Mouse (Mus musculus) layer of hippocampus, adult 2 months (tissue): ENCODE measurements around the gene Rd3l. TPM values are rescaled to one million over a fixed set of nuclear protein-coding genes. Genes with fewer than 3 reads are reported as not detected.

ENCODE experiments used
- DNase-seq, 2 experiments: peaks; one replicate each; pipeline ENCODE4 v3.0.0; 2022; ENCODE audit warnings: low spot score in 2 of 2
- H3K27ac ChIP-seq: fragments of 200-600 bp; 2 replicates; pipeline ENCODE4 v1.8.1; 2022
- H3K4me3 ChIP-seq: fragments of 200-600 bp; 2 replicates; pipeline ENCODE4 v1.8.1; 2022; ENCODE audit warnings: mild to moderate bottlenecking
- CTCF ChIP-seq: fragments of 200-600 bp; conservative IDR thresholded peaks from 2 replicates; pipeline ENCODE4 v1.8.1; 2022; ENCODE audit warnings: antibody characterized with exemption, mild to moderate bottlenecking, moderate library complexity
- total RNA-seq, 2 experiments: library from RNA; stranded (reverse); gene quantifications; 2 replicates each; pipeline ENCODE4 v1.2.3; 2021

Rd3l gene
- total RNA-seq, 2 experiments from 2014 or later = not detected

GRCm38 (mm10) chr12:111986756-111987155 is 5.6 kb upstream of the Rd3l start:
- Histone ChIP-seq H3K27ac (no peak overlapping the region), H3K4me3 (no peak overlapping the region)
- no peak for TF ChIP-seq CTCF
- no peak for DNase-seq

GRCm38 (mm10) chr12:111983165-111983564 is 2.0 kb upstream of the Rd3l start:
- no peak overlapping the region for H3K4me3 ChIP-seq
- TF ChIP-seq CTCF = no peak
- no peak for DNase-seq
- no peak overlapping the region for H3K27ac ChIP-seq

- no peak for TF ChIP-seq CTCF
- H3K4me3 ChIP-seq = no peak overlapping the region
- H3K27ac ChIP-seq = no peak overlapping the region
- no peak for DNase-seq
Measured at GRCm38 (mm10) chr12:111981831-111982230, 714 bp upstream of the Rd3l start.

- no peak overlapping the region for H3K4me3 ChIP-seq
- no peak for DNase-seq
- no peak overlapping the region for H3K27ac ChIP-seq
- TF ChIP-seq CTCF = no peak
Measured at GRCm38 (mm10) chr12:111978274-111978673, 2.8 kb downstream of the Rd3l start.

GRCm38 (mm10) chr12:111977138-111977537 is 4.0 kb downstream of the Rd3l start:
- H3K27ac ChIP-seq = no peak overlapping the region
- TF ChIP-seq CTCF = no peak
- DNase-seq = no peak
- no peak overlapping the region for H3K4me3 ChIP-seq

GRCm38 (mm10) chr12:111974578-111974977 is 6.5 kb downstream of the Rd3l start:
- Histone ChIP-seq H3K4me3 (no peak overlapping the region), H3K27ac (no peak overlapping the region)
- no peak for TF ChIP-seq CTCF
- DNase-seq = no peak

- Histone ChIP-seq H3K4me3 (no peak overlapping the region), H3K27ac (no peak overlapping the region)
- DNase-seq = no peak
- no peak for TF ChIP-seq CTCF
Measured at GRCm38 (mm10) chr12:111972504-111972903, 8.6 kb downstream of the Rd3l start.

GRCm38 (mm10) chr12:111971231-111971686 is 9.9 kb downstream of the Rd3l start, which contains the start of gene Tdrd9:
Gene Tdrd9 (plus strand): TSS chr12:111971559.
- no peak within 1 kb of the TSS for H3K27ac ChIP-seq
- H3K4me3 ChIP-seq = no peak within 1 kb of the TSS
- no peak for DNase-seq
- TF ChIP-seq CTCF = no peak

GRCm38 (mm10) chr12:111970085-111970484 is 11.0 kb downstream of the Rd3l start:
- no peak overlapping the region for H3K4me3 ChIP-seq
- no peak for DNase-seq
- TF ChIP-seq CTCF = no peak

GRCm38 (mm10) chr12:111966683-111967173 is 14.4 kb downstream of the Rd3l start, which contains the start of gene Atp5mpl:
Gene Atp5mpl (minus strand): TSS chr12:111966977.
- Histone ChIP-seq H3K4me3 (peak within 1 kb of the TSS; percentile 92), H3K27ac (peak within 1 kb of the TSS; percentile 98)
- peak; percentile 94 to 100 for DNase-seq
- TF ChIP-seq CTCF = peak; percentile 98

More at GRCm38 (mm10) chr12:111970085-111970484, 11.0 kb downstream of the Rd3l start:
- no peak overlapping the region for H3K27ac ChIP-seq

GRCm38 (mm10) chr12:111963339-111963738 is 17.8 kb downstream of the Rd3l start:
- TF ChIP-seq CTCF = no peak
- Histone ChIP-seq H3K4me3 (no peak overlapping the region), H3K27ac (no peak overlapping the region)
- DNase-seq = no peak

GRCm38 (mm10) chr12:111958101-111958865 is 22.8 kb downstream of the Rd3l start:
- Histone ChIP-seq H3K4me3 (no peak overlapping the region), H3K27ac (peak overlapping the region; percentile 7; the same call in 1 of the 2 replicates)
- TF ChIP-seq CTCF = peak; percentile 93
- DNase-seq = peak; percentile 69 to 80

GRCm38 (mm10) chr12:111956173-111956572 is 24.9 kb downstream of the Rd3l start:
- H3K27ac ChIP-seq = no peak overlapping the region
- TF ChIP-seq CTCF = no peak
- no peak for DNase-seq
- H3K4me3 ChIP-seq = no peak overlapping the region

- Histone ChIP-seq H3K4me3 (no peak overlapping the region), H3K27ac (peak overlapping the region; percentile 83)
- peak in 1 of 2 experiments; percentile 32 for DNase-seq
- TF ChIP-seq CTCF = no peak
Measured at GRCm38 (mm10) chr12:111951701-111952100, 29.4 kb downstream of the Rd3l start.
